Mouse (Mus musculus): ENCODE data around the gene Slc2a9. TPM values are rescaled to one million over a fixed set of nuclear protein-coding genes. Genes with fewer than 3 reads are reported as not detected.

Slc2a9 gene
- total RNA-seq, 2 experiments from 2014 or later: 7.3 to 7.8 TPM

DNA sequence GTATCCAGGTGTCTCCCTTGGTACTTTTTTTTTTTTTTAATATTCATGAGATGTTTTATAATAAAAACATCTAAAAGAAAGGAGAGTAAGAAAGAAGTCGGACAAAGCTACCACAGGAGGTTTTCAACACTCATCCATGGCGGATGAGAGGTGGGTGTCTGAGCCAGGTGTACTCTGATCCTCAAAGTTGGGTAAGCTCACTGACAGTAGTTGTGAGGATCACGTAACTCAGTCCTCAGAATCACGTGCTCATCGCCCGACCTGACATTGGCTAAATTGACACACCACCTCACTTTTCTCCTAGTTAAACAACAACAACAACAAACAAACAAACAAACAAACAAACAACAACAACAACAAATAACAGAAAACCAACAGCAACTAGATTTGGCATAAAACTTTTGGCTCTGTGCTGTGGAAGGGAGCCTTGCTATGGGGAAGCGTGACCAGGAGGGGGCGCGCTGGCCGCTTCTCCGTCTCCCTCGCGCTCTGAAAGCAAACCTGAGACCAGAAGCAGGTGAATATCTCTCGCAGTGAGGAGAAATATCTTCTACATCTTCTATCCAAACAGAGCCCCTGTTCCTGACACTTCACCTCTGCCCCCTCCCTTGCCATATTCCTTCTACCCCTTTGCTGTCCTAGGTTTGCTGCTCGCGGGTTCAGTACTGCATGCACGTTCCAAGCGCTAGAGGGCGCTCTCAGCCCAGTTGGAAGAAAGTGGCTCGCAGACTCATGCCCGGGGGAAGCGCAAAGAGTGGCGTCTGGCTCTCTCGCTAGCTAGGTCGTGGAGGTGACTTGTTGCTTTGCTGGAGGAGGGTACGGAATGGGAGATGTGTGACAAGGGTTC, 195.5 kb downstream of the Slc2a9 start:
- ATAC-seq (ENCODE audit: poor library complexity, severe bottlenecking): peak; percentile 96

GRCm38 (mm10) chr5:38305241-38305640, 197.7 kb downstream of the Slc2a9 start:
- ATAC-seq (ENCODE audit: poor library complexity, severe bottlenecking): no peak

- no peak for ATAC-seq (ENCODE audit: poor library complexity, severe bottlenecking)
These were observed 200.3 kb downstream of the Slc2a9 start for GRCm38 (mm10) chr5:38302651-38303050.

DNA sequence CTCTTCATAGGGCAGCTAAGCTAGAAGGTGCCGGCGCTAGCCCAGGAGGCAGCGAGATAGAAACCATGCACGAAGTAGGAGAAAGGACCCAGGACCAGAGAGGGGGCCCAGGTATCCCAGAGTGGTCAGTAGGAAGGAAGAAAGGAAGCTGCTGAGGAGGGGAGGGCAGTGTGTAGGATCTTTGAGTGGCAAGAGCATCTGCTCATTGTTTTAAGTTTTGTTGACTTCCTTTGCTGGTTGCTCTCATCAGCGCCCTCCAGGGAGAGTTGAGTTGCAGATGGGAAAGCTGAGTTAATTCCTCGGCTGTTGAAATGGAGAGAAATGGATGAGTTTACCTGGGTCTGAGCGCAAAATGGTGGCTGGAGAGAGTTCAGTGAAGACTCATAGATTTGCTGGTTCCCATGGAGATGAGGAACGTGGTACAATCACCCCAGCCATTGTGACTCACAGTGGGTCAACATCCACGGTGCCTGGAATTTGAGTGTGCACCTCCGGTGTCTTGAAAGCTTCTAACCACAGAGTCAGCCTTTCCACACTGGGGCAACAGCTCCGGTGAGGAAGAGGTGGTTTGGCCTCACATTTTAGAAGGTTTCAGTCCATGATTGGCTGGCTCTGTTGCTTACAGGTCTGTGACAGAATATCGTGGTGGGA, 201.1 kb downstream of the Slc2a9 start:
- no peak for ATAC-seq (ENCODE audit: poor library complexity, severe bottlenecking)

Other genes starting within 250 kb of the Slc2a9 start
- gene Tmem128, start 243.0 kb downstream of the Slc2a9 start, total RNA-seq (2015): 95.8 and 96.8 TPM in 2 replicates
- 32.3 and 34.5 TPM in 2 replicates for gene Tmem128, start 243.0 kb downstream of the Slc2a9 start, total RNA-seq (2017)
- not detected in 2 replicates for gene Otop1, start 227.2 kb downstream of the Slc2a9 start, total RNA-seq (2015)
- gene Otop1, start 227.2 kb downstream of the Slc2a9 start, total RNA-seq (2017): not detected in 2 replicates
- gene Drd5, start 183.8 kb downstream of the Slc2a9 start, total RNA-seq (2015): not detected in 2 replicates
- not detected in 2 replicates for gene Drd5, start 183.8 kb downstream of the Slc2a9 start, total RNA-seq (2017)
- 236 and 293 TPM in 2 replicates for gene Wdr1, start 60.1 kb upstream of the Slc2a9 start, total RNA-seq (2015)
- gene Wdr1, start 60.1 kb upstream of the Slc2a9 start, total RNA-seq (2017): 418 and 442 TPM in 2 replicates
- gene Zfp518b, start 181.7 kb upstream of the Slc2a9 start, total RNA-seq (2015): 5.2 and 12.5 TPM in 2 replicates
- 4.3 and 7.4 TPM in 2 replicates for gene Zfp518b, start 181.7 kb upstream of the Slc2a9 start, total RNA-seq (2017)